Mouse (Mus musculus) cerebellum, postnatal 36 days (tissue): ENCODE results near the gene Zranb2.

Experiments used
- DNase-seq, 2 experiments: peaks; one replicate each; pipeline ENCODE4 v3.0.0; 2021 to 2022; ENCODE audit warnings: mixed read lengths in 2 of 2

The Zranb2 gene

DNA sequence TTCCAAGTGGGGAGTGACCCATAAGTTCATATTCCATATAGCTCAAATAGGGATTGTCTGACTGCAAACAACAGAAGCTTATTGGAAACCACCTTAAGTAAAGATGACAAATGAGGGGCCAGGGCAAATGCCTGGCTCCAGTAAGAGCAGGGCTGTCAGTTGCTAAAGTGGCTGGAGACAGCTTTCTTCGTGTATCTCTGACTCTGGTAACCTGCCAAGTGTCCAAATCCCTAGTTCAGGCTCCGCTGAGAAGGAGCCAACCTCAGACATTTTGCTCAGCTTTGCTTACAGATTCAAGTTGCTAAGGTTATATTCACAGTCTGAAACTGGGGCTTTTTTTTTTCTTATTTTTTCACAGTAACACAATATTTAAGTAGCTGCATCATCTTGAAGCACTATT lies 45.4 kb downstream of the Zranb2 start:
- no peak for DNase-seq

DNA sequence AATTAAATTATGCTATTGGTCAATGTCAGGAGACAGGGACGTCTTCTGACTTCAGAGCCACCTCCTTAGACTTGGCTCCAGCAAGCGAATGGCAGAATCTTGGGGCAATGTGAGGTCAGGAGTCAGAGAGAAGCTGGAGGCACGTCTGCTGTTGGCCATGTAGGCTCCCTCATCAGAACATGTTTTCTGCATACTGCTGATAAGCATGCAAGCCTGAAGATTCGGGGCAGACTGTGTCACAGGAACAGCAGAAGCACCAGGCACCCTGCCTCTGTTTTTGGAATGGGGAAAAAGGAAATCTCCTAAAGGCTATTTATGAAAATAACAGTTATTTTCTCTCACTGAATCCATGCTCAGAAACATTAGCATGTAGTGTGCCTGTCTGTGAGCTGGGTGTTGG lies 46.3 kb downstream of the Zranb2 start:
- DNase-seq, result no peak

DNA sequence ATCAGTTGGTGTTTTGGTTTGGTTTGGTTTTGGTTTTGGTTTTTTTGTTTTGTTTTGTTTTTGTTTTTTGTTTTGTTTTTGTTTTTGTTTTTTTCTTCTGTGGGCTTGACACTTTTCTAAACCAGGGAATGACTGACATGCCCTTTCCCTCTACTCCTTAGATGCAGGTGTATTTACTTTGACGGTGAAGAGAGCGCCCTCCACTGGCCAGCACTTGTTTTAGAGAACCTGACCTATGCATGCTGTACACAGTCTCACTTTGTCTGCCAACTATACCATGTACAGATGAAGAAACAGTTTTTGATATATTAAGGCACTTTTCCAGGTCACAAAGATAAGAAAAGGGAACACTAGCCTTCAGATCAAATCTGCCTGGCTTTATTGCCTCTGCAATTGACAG lies 47.8 kb downstream of the Zranb2 start:
- DNase-seq, result no peak

DNA sequence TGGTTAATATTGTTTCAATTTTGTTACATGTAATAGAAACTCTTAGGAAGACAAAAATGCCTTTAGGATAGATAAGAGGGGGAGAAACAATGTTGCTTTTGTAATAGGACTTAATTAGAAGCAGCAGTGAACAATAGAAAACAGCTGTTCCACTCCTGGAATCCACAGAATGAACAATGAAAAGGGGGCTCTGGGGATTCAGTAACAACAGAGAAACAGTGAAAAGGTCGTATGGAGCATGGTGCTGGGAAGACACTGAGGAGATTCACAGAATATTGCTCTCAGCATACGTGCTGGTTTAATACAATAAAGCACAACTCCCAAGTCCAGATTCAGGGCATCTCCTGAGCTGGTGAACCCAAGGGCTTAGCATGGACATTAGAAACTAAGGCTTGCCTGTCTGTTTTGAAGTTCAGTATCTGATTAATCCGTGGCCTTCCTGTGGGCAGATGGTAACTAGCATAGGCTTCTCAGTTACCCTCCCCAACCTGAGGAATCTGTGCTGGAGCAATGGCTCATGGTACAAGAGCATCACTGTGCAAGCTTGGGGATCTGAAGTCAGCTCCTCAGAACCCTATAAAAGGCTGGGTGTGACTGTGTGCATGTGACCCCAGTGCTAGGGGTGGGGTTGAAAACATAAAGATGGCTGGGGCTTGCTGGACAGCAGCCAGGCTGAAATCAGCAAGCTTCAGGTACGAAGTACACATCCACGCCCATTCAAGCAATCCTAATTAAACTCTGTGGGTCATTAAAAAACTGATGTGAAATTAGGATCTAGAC lies 48.9 kb downstream of the Zranb2 start:
- DNase-seq, result no peak

DNA sequence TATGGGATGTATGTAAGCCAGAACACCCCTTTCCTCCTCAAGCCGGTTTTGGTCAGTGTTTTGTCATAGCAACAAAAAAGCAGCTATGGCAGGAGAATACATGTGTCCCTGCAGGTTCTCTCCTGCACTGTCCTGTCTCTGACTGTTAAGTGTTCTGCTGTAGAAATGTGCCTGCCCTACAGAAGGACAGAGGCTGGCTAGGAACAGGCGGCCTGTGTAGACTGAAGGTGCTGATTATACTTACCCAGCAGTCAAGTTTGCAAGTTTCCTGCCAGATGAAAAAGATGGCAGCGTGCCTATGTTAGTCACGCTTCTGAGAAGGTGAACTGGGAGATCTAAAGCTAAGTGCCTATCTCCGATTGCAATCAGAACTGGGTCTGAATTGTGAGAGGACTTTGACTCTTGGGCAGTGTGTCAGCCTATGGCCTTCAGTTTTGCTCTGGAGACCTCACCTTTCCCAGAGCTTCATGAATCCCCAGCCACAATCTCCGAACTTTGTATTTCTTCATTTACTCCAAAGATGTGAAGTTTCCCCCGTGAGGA lies 63.9 kb downstream of the Zranb2 start:
- DNase-seq, result no peak
